In the genomic region with DNA sequence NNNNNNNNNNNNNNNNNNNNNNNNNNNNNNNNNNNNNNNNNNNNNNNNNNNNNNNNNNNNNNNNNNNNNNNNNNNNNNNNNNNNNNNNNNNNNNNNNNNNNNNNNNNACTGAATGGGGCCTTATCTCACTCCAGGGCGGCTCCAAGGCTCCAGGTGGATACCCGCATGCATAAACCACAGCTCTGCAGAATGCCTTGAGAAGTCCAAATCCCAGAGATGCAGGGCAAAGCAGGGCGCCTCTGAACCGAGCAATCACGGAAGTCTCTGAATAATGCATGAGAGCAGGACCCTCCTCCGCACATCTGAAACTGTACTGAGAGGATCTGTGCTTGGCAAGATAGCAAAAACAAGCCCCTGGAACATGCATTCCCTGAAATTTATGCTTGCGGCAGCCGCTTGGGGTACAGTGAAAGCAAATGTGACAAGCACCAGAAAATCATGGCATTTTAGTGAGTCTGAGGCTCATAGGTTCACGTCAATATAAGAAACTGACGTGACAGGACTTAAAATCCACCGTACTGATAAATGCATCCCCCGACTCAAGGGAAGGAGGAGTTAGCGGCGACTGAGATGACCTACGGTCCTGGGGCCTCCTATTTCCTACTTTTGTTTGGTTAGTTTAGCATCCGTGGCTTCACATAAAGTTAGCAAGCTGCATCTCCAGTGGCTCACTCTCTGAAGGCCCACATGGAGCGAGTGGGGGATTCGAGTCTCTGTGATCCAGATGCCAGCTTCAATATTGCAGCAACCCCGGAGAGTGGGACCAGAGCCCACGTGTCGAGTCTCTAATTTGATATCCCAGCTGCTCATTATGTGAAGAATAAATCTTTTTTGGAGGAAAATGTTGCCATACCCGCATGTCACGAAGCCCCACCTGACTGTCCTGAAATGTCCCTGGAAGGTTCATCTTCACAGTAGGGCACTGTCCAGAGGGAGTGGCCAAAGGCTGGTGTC, we compare ENCODE assay signal across 9 mouse cellular contexts.
DNase-seq lines count a peak whose midpoint lies in the region; ATAC-seq and TF ChIP-seq lines count a peak whose summit lies in the region.
"Had no signal": no experiment of that assay in that cellular context is flagged by ENCODE, and none has a peak within 500 bp of the region (broad histone marks: within the 10 kb centered on the region; RNA-seq: fewer than 3 reads in every experiment).

No protein-coding gene starts in this region.

- 44% methylated on average over 23 of the region's 23 CpGs for WGBS in hindbrain, postnatal 0 days
- WGBS in midbrain, embryonic 13.5 days: 40% methylated on average over 23 of the region's 23 CpGs

- no peaks in the 10 kb centered on the region for H3K36me3 ChIP-seq in hindbrain, postnatal 0 days (ENCODE audit: insufficient read depth, low read length)
- H3K36me3 ChIP-seq in midbrain, embryonic 13.5 days: no peaks in the 10 kb centered on the region
- H3K36me3 ChIP-seq: liver, embryonic 13.5 days had no signal

- ATAC-seq in hindbrain, postnatal 0 days: peak; percentile 77
- peak; percentile 97 for ATAC-seq in midbrain, embryonic 13.5 days

- no peaks in the 10 kb centered on the region for H3K27me3 ChIP-seq in hindbrain, postnatal 0 days (ENCODE audit: insufficient read depth, low read length)
- H3K27me3 ChIP-seq in midbrain, embryonic 13.5 days: no peaks in the 10 kb centered on the region
- H3K27me3 ChIP-seq: liver, embryonic 13.5 days had no signal

- peak overlapping the region; percentile 21 for H3K4me3 ChIP-seq in hindbrain, postnatal 0 days (ENCODE audit: low read length)
- H3K4me3 ChIP-seq in midbrain, embryonic 13.5 days (replicated peaks): peak overlapping the region; percentile 14
- H3K4me3 ChIP-seq: liver, embryonic 13.5 days had no signal

- peak; percentile 6 for DNase-seq in embryo, embryonic 10 days (ENCODE audit: low spot score)
- DNase-seq in embryo, embryonic 10.5 days (ENCODE audit: low spot score): no peak
- DNase-seq in cerebellum, postnatal 36 days: peak; percentile 8 to 19
- DNase-seq in hindbrain, postnatal 0 days (ENCODE audit: low spot score): peak; percentile 62
- no peak for DNase-seq in thymus, postnatal 14 days
- DNase-seq in c-Kit-positive CD71-positive TER-119-positive erythroid progenitor cells, embryonic 14.5 days (ENCODE audit: low spot score): no peak
- DNase-seq in thymus, postnatal 10 days (ENCODE audit: low spot score in 2 of 2): no peak
- DNase-seq: liver, embryonic 13.5 days had no signal

- peak; percentile 25; the same call in 1 of the 2 replicates for TF ChIP-seq CTCF in hindbrain, postnatal 0 days (IDR thresholded peaks at IDR 0.05; ENCODE audit: low read depth)

- H3K27ac ChIP-seq in hindbrain, postnatal 0 days: peak overlapping the region; percentile 65
- peak overlapping the region; percentile 73 for H3K27ac ChIP-seq in midbrain, embryonic 13.5 days
- H3K27ac ChIP-seq: liver, embryonic 13.5 days had no signal

- H3K4me1 ChIP-seq in hindbrain, postnatal 0 days (ENCODE audit: insufficient read depth, low read length): peaks cover 7% of the 10 kb centered on the region; the same call in 1 of the 2 replicates
- H3K4me1 ChIP-seq in midbrain, embryonic 13.5 days (replicated peaks): peaks cover 30% of the 10 kb centered on the region
- H3K4me1 ChIP-seq: liver, embryonic 13.5 days had no signal

- no peaks in the 10 kb centered on the region for H3K9me3 ChIP-seq in hindbrain, postnatal 0 days (ENCODE audit: low read length)
- H3K9me3 ChIP-seq in midbrain, embryonic 13.5 days: no peaks in the 10 kb centered on the region
- H3K9me3 ChIP-seq: liver, embryonic 13.5 days had no signal

- peak overlapping the region; percentile 50 for H3K4me2 ChIP-seq in hindbrain, postnatal 0 days (ENCODE audit: low read depth, low read length)
- H3K4me2 ChIP-seq in midbrain, embryonic 13.5 days (replicated peaks): peak overlapping the region; percentile 47
- H3K4me2 ChIP-seq: liver, embryonic 13.5 days had no signal

- 0 out of 2 replicates have a peak overlapping the region, but pooled peaks have one; percentile 30 for H3K9ac ChIP-seq in hindbrain, postnatal 0 days (replicated peaks; ENCODE audit: low read length)
- peak overlapping the region; percentile 24; the same call in 1 of the 2 replicates for H3K9ac ChIP-seq in midbrain, embryonic 13.5 days (replicated peaks)
- H3K9ac ChIP-seq: liver, embryonic 13.5 days had no signal

Comparison
In these comparisons a context has a peak if more than half of its experiments do, and no peak if none do; other contexts are left out.
1. DNase-seq: peak in embryo, embryonic 10 days (single experiment), cerebellum, postnatal 36 days (2 of 2) and hindbrain, postnatal 0 days (single experiment); none in embryo, embryonic 10.5 days (single experiment), thymus, postnatal 14 days (single experiment), c-Kit-positive CD71-positive TER-119-positive erythroid progenitor cells, embryonic 14.5 days (single experiment) and thymus, postnatal 10 days (0 of 2).